Mouse (Mus musculus): Measurements from ENCODE around the gene Map4k2. TPM values are rescaled to one million over a fixed set of nuclear protein-coding genes. Genes with fewer than 3 reads are reported as not detected.
A peak's percentile ranks its signal among the peaks of the same experiment; 100 is the strongest.

Map4k2 gene
- polyA plus RNA-seq, 1 experiment from 2014 or later, result 11.3 TPM

DNA sequence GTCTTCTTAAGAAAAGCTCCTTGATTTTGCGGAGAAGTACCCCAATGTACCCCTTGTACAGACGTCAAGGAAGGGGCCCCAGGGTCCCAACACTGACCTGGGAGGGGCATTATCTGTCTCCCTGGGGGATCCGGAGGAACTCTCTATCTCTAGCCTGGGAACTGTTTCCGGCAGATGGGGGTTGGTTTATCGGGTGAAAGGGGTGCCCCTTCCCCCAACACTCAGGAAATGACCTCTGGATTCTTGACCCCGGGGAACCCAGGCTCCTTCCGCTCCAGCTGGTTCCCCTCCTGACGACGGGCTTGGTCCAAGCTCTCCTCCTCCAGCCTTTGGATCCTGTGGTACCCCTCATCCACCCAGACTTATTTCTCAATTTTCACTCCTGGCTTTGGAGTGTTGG lies 61.0 kb downstream of the Map4k2 start:
- H3K36me3 ChIP-seq, result no peaks in the 10 kb centered on the region
- no peaks in the 10 kb centered on the region for H3K9me3 ChIP-seq (replicated peaks)
- H3K27me3 ChIP-seq (ENCODE audit: low read depth, poor library complexity, severe bottlenecking), result peaks cover 82% of the 10 kb centered on the region
- whole genome bisulfite sequencing, result 14% methylated on average over 9 of the region's 9 CpGs
- peak overlapping the region; percentile 66 for H3K4me3 ChIP-seq
- no peak for DNase-seq (ENCODE audit: low spot score)
- peaks cover 68% of the 10 kb centered on the region for H3K4me1 ChIP-seq
- H3K27ac ChIP-seq (replicated peaks), result peak overlapping the region; percentile 59

- H3K4me1 ChIP-seq, result peaks cover 71% of the 10 kb centered on the region
Measured at GRCm38 (mm10) chr19:6403869-6404268, 62.9 kb downstream of the Map4k2 start.

More at GRCm38 (mm10) chr19:6403869-6404268, 62.9 kb downstream of the Map4k2 start:
- Histone ChIP-seq H3K27me3 (ENCODE audit: low read depth, poor library complexity, severe bottlenecking) (peaks cover 73% of the 10 kb centered on the region), H3K9me3 (replicated peaks) (no peaks in the 10 kb centered on the region), H3K36me3 (no peaks in the 10 kb centered on the region), H3K4me3 (no peak overlapping the region), H3K27ac (replicated peaks) (peak overlapping the region; percentile 43; the same call in 1 of the 2 replicates)
- DNase-seq (ENCODE audit: low spot score), result no peak
- 85% methylated on average over 10 of the region's 10 CpGs for WGBS

Small RNA genes within 50 kb of the gene (microRNA-seq; reads per million reads assigned to microRNA genes)
- not detected for gene Mir6989

Other genes starting within 250 kb of the Map4k2 start
- gene AC131692.1, start 246.7 kb upstream of the Map4k2 start, polyA plus RNA-seq (2016; fragmentation: Nextera tagmentation; extraction: Ambion mirVana), result 0.42 and 0.51 TPM in 2 replicates
- 0.72 and 0.99 TPM in 2 replicates for gene Naaladl1, start 235.4 kb upstream of the Map4k2 start, polyA plus RNA-seq (2016; fragmentation: Nextera tagmentation; extraction: Ambion mirVana)
- gene Sac3d1, start 222.5 kb upstream of the Map4k2 start, polyA plus RNA-seq (2016; fragmentation: Nextera tagmentation; extraction: Ambion mirVana), result 61.8 and 70.0 TPM in 2 replicates
- gene Snx15, start 212.8 kb upstream of the Map4k2 start, polyA plus RNA-seq (2016; fragmentation: Nextera tagmentation; extraction: Ambion mirVana), result 24.0 and 28.9 TPM in 2 replicates
- not detected in 2 replicates for gene Batf2, start 200.2 kb upstream of the Map4k2 start, polyA plus RNA-seq (2016; fragmentation: Nextera tagmentation; extraction: Ambion mirVana)
- gene Arl2, start 199.6 kb upstream of the Map4k2 start, polyA plus RNA-seq (2016; fragmentation: Nextera tagmentation; extraction: Ambion mirVana), result 118 and 124 TPM in 2 replicates
- not detected in 2 replicates for gene Majin, start 156.7 kb upstream of the Map4k2 start, polyA plus RNA-seq (2016; fragmentation: Nextera tagmentation; extraction: Ambion mirVana)
- not detected in 2 replicates for gene Gpha2, start 114.8 kb upstream of the Map4k2 start, polyA plus RNA-seq (2016; fragmentation: Nextera tagmentation; extraction: Ambion mirVana)
- 31.7 and 42.8 TPM in 2 replicates for gene Ppp2r5b, start 105.3 kb upstream of the Map4k2 start, polyA plus RNA-seq (2016; fragmentation: Nextera tagmentation; extraction: Ambion mirVana)
- 10.1 and 13.4 TPM in 2 replicates for gene Atg2a, start 99.5 kb upstream of the Map4k2 start, polyA plus RNA-seq (2016; fragmentation: Nextera tagmentation; extraction: Ambion mirVana)
- 81.6 and 93.5 TPM in 2 replicates for gene Ehd1, start 64.4 kb upstream of the Map4k2 start, polyA plus RNA-seq (2016; fragmentation: Nextera tagmentation; extraction: Ambion mirVana)
- gene Cdc42bpg, start 34.7 kb upstream of the Map4k2 start, polyA plus RNA-seq (2016; fragmentation: Nextera tagmentation; extraction: Ambion mirVana), result 0.11 and 0.15 TPM in 2 replicates
- gene Men1, start 6.2 kb upstream of the Map4k2 start, polyA plus RNA-seq (2016; fragmentation: Nextera tagmentation; extraction: Ambion mirVana), result 124 and 128 TPM in 2 replicates
- 189 and 194 TPM in 2 replicates for gene Sf1, start 22.6 kb downstream of the Map4k2 start, polyA plus RNA-seq (2016; fragmentation: Nextera tagmentation; extraction: Ambion mirVana)
- 2.1 and 2.7 TPM in 2 replicates for gene Pygm, start 43.3 kb downstream of the Map4k2 start, polyA plus RNA-seq (2016; fragmentation: Nextera tagmentation; extraction: Ambion mirVana)
- gene Rasgrp2, start 58.2 kb downstream of the Map4k2 start, polyA plus RNA-seq (2016; fragmentation: Nextera tagmentation; extraction: Ambion mirVana), result 13.5 and 16.3 TPM in 2 replicates
- gene Nrxn2, start 77.6 kb downstream of the Map4k2 start, polyA plus RNA-seq (2016; fragmentation: Nextera tagmentation; extraction: Ambion mirVana), result 5.1 and 7.2 TPM in 2 replicates
- gene Slc22a12, start 201.9 kb downstream of the Map4k2 start, polyA plus RNA-seq (2016; fragmentation: Nextera tagmentation; extraction: Ambion mirVana), result not detected in 2 replicates

Measured in midbrain, embryonic 10.5 days (tissue).